In the genomic region with DNA sequence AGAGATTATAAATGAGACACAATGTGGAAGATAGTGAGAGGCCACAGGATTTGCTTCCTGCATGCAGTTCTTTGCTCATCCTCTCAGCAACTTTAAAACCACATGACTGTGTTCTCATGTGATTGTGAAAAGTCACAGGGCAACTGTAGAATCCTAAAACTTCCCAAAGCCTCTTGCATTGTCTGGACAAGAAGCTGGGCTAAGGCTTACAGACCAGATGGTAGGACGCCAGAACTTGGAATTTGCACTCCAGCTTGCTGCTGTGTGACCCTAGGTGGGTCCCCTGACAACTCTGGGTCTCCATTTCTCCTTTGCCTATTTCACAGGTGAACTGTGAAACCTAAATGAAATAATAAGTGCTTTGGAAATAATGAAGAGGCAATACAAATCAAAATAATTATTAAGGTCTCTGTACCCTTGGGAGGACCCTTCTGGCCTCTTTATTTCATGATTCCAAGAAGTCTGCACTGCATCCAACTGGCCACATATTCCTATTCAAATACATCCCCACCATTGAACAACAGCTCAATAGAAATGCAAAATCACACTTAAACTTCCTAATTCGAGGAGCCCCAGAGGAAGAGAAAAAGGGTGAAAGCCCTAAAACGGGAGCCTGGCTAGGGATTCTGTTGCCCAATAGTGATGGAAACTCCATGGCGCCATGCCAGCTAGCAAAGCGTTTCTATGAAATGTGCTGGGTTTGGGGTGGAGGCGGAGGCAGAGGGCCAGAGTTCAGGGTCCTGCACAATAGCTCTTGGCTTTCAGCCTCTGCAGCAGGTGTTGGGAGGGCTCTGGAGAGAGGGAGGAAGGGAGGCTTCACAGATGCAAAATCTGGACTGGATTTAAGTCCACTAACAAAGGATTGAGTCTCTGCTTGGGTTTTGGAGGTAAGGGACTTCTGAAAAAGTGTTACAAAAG, we compare ENCODE assay signal across 9 mouse cellular contexts.
DNase-seq lines count a peak whose midpoint lies in the region; ATAC-seq lines count a peak whose summit lies in the region.
"Had no signal": no experiment of that assay in that cellular context is flagged by ENCODE, and none has a peak within 500 bp of the region (broad histone marks: within the 10 kb centered on the region; RNA-seq: fewer than 3 reads in every experiment).

No protein-coding gene starts in this region.

- H3K4me1 ChIP-seq in hindbrain, embryonic 15.5 days (replicated peaks) = peaks cover 33% of the 10 kb centered on the region

- no peak overlapping the region for H3K9ac ChIP-seq in hindbrain, embryonic 15.5 days
- H3K9ac ChIP-seq: embryonic facial prominence, embryonic 12.5 days had no signal

- 0 out of 2 replicates have a peak, but pooled peaks cover 8% of the 10 kb centered on the region for H3K36me3 ChIP-seq in hindbrain, embryonic 15.5 days

- no peaks in the 10 kb centered on the region for H3K27me3 ChIP-seq in hindbrain, embryonic 15.5 days
- H3K27me3 ChIP-seq: embryonic facial prominence, embryonic 12.5 days had no signal

- peak; percentile 53 for DNase-seq in ZHBTc4 (ENCODE audit: low read depth, low spot score)
- DNase-seq in cerebellum, adult 11-12 months = peak; percentile 26
- DNase-seq in frontal cortex, postnatal 14 days (ENCODE audit: low spot score in 2 of 2) = peak; percentile 42 to 57
- DNase-seq in layer of hippocampus, postnatal 36 days = peak; percentile 64 to 69
- DNase-seq in lung, postnatal 36 days = peak; percentile 77
- peak; percentile 80 for DNase-seq in skeletal muscle tissue, adult 2 months (ENCODE audit: low read depth, low spot score)
- no peak for DNase-seq in T-cell, adult 2 months (ENCODE audit: low spot score)

- no peak overlapping the region for H3K4me2 ChIP-seq in hindbrain, embryonic 15.5 days
- H3K4me2 ChIP-seq: embryonic facial prominence, embryonic 12.5 days had no signal

- no peak overlapping the region for H3K4me3 ChIP-seq in hindbrain, embryonic 15.5 days
- H3K4me3 ChIP-seq: embryonic facial prominence, embryonic 12.5 days had no signal

- WGBS in hindbrain, embryonic 15.5 days = 14% methylated on average over 6 of the region's 6 CpGs

- ATAC-seq in hindbrain, embryonic 15.5 days (ENCODE audit: low FRiP score, low read depth) = peak; percentile 90

- H3K27ac ChIP-seq in hindbrain, embryonic 15.5 days (replicated peaks) = peak overlapping the region; percentile 58

- no peaks in the 10 kb centered on the region for H3K9me3 ChIP-seq in hindbrain, embryonic 15.5 days
- H3K9me3 ChIP-seq: embryonic facial prominence, embryonic 12.5 days had no signal
